Mouse (Mus musculus): Measurements from ENCODE around the gene Usp50. TPM values are rescaled to one million over a fixed set of nuclear protein-coding genes. Genes with fewer than 3 reads are reported as not detected.

The Usp50 gene
- polyA plus RNA-seq, 3 experiments from 2014 or later = 4.4 to 9.9 (median 9.1) TPM

DNA sequence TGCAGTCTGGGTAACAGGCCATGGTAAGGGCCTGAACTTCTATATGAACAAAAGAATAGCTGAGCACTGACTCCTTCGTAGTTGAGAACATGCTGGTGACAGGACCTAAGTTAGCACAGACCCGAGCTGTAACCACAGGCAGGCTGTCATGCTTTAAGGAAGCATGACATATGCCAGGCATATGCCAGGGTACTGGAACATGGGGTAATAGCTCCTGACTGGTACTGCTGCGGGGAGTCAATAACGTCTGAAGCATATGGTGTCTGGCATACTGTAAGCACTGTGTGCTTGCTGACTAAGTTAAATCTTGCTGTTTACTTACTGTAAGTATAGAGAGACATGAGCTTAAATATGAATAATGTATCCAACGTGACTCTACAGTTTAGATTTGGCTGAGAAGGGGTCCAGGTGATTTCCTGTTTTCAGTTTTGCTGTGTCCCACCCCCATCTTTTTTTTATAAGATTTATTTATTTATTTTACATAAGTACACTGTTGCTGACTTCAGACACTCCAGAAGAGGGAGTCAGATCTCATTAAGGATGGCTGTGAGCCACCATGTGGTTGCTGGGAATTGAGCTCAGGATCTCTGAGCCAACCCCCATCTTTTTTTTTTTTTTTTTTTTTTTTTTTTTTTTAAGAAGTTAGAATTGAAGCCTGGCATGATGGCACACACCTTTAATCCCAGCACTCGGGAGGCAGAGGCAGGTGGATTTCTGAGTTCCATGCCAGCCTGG is 47.8 kb downstream of the Usp50 start:
- ATAC-seq = no peak

DNA sequence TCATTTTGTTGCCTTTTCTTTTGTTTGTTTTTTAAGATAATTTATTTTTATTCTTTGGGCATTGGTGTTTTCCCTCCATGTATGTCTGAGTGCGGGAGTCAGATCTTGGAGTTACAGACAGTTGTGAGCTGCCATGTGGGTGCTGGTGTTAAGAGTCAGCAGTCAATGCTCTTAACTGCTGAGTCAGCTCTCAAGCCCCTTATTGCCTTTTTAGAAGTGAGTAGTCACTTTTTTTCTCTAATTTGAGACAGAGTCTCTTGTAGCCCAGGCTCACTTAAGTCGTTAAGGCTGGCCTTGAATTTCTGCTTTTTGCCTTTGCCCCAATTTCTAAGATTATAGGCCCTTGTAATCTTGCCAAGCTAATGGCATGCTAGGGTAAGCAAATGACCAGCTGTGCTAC is 52.8 kb downstream of the Usp50 start:
- no peak for ATAC-seq

DNA sequence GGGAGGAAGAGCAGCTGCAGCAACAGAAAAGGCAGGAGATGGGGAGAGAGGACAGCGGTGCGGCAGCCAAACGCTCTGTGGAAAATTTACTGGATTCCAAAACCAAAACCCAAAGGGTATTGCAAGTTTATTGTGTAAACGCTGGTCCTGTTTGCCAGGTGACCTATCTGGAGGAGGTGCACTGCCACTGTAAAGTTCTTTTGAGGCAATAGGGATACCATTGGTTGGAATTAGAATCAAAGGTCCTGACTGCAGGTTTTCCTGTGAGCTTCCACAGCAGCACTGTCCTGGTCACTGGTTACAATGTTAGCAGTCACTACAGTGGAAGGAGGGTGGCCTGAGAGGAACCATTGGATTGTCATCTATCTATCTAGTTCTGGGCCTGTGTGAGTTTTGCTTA is 54.1 kb downstream of the Usp50 start:
- no peak for ATAC-seq

DNA sequence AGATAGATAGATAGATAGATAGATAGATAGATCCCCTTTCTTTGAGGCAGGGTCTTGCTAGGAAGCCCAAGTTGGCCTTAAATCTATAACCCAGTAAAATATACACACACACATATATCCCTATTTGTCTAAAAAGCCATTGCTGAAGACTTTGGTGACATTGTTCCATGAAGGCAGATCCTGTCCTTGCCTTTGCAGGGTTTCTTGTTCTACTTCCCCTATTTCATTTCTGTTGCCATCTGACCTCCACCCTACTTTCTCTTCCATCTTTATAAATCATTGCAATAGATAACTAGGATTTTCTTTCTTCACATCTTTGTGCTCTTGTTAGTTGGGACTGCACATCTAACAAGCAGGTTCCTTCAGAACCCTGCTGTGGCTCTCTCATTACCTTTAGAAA is 70.3 kb downstream of the Usp50 start:
- ATAC-seq = no peak

DNA sequence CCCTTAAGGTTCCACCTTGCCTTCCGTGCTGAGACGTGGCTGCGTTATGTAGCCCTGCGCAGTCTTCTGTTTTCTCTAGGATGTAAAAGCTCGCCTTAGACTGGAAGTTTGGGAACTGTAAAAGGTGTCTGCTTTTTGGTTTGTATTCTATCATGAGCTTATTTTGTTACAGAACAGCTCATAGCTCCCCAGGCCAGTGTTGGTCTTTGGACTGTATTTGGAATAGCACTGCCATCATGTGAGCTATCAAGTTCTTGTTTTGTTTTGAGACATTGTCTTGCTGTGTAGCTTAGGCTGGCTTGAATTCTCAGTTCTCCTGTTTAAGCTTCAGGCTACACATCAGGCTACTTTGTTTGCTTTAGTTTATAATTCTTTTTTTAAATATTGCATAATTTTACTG is 70.7 kb downstream of the Usp50 start:
- no peak for ATAC-seq

DNA sequence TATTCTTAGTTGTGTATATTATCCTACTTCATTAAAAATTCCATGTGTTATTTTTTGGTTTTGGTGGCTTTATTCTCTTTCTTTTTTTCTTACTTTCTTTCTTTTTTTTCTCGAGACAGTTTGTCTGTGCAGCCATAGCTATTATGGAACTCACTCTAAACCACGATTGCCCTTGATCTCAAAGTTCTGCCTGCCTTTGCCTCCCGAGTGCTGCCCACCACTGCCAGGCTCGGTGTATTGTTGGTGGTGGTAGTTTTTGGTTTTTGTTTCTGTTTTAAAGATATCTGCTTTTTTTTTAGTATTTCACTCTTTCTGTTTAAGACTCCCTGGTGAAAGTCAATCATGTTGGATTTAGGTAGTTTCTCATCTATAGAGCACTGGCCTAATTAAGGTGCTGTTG is 74.9 kb downstream of the Usp50 start:
- ATAC-seq = no peak

DNA sequence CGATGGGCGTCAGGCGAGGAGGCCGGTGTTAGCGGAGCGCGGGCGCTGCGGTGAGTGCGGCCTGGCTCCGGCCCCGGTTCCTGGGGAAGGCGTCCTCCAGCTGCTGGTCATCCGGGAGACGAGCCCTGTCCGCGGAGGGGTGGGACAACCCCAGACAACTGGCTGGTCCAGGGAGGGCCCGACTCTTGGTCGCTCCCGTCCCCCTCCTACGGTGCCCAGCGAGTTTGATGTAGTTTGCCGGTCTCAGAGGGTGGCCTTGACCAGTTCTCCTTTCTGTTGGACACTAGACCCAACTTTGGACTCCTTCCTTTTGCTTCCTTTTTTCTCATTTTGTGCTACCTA is 75.9 kb downstream of the Usp50 start:
- ATAC-seq = peak; percentile 6

DNA sequence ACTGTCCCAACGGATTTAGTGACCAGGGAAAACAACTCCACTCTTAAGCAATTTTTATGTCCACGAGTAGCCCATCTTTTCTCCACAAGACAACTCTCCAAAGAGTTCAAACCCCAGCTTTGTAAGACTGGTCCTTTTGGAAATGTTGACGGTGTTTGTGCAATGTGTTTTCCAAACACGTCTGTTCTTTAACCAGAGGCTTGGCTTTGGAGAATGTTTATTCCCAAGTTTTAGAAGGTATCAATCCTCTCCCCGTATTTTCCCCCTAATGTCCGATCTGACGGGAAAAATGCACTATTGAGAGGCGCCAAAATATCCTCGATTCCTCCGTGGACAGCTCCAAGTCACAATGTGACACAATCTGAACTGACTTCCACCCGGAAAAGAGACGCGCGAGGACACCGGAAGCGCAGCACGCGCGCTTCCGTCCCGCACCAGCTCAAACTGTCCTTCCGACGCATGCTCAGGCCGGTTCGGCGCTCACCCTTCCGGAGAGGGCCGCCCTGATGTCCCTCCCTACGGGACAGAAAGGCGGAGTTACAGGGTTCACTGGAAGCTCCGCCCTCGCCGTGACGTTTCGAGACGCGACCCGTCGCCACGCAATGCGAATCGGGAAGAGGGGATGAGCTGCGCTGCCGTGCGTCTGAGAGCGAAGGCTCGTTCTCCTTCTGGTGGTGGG is 76.4 kb downstream of the Usp50 start, which contains the start of gene Usp8:
Usp8 (plus strand) TSS at position 570 of the 679 bp plus-strand sequence.
- ATAC-seq = peak; percentile 95

DNA sequence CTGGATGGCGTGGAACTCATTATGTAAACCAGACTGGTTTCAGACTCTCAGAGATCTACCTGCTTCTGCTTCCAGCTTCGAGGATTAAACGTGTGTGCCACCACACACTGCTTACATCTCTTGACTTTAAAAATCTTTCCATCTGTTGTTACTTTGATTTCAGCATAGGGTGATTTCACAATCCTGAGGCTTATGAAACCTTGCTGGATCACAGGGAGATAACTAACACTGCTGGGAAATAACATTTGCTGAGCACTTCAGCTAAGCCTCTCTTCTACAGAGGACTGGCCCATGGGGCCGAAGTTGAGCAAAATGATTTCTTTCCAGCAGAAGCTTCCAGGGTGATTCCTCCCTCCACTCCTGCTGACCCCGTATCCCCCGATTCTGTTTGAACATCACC is 88.0 kb downstream of the Usp50 start:
- ATAC-seq = no peak

DNA sequence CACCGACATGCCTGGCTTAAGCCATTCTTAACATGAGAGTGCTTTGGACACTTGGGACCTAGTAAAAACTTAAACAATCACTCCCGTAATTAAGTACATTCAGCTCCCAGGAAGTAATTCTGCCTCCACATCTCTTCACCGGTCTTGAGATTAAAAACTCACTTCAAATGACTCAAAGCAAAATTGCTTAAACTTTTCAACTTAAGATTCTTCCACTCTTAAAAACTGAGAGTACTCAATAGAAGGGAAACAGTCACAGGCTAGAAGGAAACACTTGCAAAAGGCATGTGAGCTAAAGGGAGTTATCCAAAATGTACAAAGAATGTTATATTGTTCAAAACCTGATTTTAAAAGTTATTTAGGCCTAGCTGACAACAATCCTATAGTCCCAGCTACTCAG is 92.0 kb downstream of the Usp50 start:
- ATAC-seq = no peak

DNA sequence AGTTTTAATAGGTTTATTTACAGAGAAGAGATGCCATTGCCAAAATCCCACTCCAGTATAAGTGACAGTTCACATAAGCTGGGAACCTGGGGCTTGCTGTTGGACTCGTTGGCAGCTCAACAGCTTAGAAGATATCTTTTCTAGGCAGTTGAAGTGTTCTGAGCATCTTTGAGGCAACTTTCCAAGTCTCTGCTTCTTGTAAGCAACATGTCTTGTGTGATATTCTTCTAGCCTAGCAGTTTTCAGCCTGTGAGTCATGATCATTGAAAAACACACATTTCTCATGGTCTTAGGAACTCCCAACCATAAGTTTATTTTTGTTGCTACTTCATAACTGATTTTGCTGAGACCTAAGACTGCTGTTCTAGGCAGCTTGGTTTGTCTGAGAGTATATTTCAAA is 100.3 kb downstream of the Usp50 start:
- no peak for ATAC-seq

DNA sequence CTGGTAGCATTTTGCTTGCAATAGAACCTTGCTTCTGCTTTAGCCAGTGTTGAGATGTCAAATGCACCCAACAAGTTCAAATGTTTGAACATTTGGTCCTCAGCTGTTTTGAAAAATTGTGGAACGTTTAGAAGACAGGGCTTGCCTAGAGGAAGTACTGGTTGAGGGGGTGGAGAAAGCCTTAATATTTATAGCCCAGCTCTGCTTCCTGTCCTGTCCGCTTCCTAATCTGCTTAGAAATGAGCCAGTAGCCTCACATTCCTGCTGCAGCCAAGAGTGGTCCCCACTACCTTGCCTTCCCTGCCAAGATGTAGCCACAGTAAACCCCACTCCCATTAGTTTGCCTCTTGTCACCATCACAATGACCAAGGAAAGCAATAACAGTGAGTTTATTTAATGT is 100.9 kb downstream of the Usp50 start:
- ATAC-seq = no peak

DNA sequence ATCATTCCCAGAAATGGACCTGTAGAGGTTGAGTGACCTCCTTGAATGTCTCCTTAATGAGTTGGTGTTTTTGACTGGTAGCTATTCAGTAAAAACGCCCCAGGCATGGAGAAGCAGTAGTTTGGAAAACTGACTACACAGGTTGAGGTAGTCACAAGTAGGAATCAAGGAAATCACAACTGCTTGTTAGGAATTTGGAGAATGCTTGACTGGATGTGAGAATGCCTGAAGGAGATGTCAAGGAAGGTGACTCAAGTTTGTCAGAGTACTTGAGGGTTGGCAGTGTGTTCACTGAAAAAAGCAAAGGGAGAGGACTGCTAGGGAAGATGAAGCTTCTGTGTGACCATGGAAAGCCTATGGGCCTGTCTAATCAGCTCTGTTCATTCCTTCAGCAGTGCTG is 105.9 kb downstream of the Usp50 start:
- ATAC-seq = no peak

DNA sequence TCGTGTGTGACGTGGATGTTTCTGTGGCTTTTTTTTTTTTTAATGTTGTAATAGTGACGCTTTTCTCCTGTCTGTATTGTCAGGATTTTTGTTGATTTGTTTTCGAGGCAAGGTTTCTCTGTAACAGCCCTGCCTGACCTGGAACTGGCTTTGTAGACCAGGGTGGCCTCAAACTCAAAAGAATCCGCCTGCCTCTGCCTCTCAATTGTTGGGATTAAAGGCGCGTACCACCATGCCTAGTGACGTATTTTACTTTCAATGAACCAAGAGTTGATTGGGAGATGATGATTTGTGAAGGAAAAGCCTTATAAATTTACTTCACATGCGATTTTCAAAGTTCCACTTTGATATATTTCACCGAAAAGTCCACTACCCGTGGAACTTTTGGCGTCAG is 107.2 kb downstream of the Usp50 start, which contains the start of gene Gabpb1:
Gabpb1 (minus strand) TSS at position 216 of the 394 bp plus-strand sequence.
- no peak for ATAC-seq

DNA sequence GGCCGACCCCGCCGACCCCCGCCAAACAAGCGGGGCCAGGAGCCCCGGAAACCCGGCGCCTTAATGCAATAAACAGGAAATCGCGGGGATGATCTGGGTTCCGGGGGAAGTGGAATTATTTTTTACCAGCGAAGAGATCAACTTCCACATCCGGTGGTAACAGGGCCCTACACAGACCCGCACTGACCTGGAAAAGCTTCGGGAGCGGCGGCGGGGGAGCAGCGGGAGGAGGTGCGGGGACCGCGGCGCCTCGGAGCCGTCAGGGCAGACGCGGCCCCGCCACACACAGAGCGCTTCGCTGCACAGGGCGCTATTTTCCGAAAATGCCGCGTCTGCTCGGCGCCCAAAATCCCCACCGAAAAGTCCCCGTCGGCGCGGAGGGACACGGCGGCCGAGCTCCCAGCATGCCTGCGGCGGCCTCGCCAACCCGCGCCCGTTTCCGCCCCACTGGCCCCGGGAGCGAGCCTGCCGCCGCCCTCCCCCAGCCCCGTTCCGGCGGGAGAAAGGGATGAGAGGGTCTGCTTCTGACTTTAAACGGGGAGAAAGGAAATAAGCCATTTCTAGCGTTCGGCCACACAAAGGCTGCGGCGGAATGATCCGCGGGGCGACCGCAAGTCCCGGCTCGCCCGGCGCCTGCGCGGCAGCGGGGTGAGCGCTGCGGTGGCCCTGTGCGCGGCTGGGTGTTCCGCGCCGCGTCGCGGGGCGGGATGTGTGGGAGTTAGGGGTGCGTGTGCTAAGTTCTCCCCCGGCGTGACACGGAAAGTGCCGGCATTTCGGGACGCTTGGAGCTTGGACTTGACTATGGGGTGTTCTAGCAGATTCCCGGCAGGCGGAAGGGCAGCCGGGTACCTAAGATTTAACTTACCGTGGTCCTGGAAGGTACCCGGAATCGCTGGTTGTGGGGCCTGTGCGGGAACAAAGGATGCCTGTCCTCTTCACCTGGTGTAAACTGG is 107.8 kb downstream of the Usp50 start:
- peak; percentile 73 for ATAC-seq

DNA sequence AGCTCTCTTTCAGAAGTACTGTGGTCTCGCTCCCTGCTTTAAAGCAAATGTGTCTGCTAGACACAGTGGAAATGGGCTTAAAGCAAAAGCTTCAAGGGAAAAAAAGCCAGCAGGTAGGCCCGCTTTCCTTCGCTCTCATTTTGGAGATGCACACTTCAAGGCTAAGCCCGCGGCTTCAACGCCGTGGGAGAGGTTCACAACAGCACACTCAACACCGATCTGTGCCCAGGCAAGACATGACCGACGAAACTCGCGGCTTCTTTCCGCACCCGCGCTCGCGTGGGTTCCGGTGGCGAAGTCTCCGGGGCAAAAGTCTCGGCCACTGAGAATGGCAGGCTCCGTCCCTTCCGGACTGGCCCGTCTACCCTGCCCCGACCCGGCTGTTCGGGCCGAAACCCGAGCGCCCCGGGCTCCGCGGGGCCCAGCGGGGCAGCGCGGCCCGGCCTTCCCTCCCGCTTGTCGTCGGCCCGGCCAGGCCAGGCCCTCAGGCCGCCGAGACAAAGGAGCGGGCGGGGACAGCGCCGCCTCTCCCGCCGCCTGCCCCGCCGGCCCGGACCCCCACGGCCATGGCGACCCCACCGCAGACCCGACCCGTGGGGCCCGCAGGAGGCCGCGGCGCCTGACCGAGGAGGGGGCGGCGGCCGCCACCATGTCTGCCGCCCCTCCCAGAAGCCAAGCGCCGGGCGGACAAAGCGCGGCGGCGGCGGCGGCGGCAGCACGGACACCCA is 108.7 kb downstream of the Usp50 start:
- peak; percentile 24 for ATAC-seq

DNA sequence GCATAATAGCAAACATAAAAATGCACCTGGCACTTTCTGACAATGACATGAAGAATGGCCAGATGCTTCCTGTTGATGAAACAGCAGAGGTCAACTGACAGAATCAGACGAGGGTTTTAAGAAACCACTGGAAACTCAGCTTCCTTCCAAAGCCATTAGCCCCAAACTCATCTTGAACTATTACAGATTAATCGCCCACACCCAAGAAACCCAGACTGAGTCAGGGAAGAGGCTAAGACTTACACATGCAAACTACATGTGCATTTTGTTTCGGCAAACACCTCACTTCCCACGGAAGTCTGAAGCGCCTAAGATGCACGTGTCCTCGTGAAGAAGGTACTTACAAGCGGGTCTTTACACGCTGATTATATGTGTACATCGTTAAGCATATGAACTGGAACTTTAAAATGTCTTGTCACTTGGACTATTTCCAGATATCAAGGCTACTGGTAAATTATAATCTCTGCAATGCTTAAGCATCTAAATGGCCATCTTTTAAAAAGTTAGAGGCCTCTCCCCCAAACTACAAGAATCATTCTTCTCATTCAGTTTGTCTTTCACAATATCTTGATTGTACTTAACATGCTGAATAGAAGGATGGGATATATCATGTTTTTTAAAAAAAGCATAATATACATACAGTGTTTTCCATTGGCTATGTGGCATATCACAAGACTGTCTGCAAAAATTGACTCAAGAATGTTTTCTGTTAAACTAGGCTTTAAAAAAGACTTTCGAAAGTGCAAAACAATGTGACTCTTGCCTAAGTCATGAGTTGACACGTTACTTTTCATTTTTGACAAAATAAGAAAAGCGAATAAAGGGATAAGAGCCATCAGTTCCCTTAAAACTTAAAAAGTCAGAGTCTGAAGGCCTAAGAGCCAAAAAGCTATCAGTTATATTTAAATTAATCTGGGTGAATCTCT is 109.7 kb downstream of the Usp50 start:
- ATAC-seq = peak; percentile 36

DNA sequence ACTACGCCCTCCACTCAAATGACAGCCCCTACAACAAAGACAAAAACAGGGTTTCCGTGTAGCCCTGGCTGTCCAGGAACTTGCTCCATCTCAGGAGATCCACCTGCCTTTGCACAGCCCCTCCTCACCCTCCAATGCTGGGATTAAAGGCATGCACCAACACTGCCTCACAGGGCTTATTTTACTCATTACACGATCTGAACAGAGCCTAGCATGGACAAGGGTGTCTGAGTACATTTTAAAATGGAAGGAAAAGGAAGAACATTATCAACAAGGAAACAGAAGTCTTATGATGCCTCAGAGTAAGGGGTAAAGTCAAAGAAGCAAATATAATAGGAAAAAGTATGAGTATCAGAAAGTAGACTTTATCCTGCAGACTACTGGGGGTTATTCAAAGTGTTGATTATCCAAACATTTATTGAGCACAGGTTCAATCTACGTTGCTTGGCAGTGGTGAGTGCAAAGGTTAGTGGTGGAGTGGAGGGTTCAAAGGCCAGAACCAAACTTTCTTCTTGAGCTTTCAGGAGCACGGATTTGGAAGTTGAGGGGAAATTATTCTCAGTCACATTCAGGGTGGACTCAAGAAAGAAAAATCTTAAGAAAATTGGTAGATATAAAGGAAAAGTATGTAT is 114.5 kb downstream of the Usp50 start:
- no peak for ATAC-seq

DNA sequence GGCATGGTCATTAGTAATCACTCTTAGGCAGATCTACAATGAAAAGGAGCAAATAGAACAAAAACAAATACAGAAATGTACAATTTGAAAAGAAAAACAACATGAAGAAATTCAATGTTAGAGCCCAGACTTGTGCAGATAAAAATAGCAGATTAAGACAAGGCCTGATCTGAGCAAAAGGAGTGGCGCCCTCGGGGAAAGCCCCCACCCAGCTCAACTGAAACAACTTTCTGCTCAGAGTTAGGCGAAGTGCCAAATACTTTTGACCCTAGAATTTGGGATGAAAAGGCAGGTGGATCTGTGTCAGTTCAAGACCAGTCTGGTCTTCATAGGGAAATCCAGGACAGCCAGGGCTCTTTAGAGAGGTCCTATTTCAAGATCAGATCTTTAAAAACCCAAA is 117.3 kb downstream of the Usp50 start:
- ATAC-seq = peak; percentile 59

DNA sequence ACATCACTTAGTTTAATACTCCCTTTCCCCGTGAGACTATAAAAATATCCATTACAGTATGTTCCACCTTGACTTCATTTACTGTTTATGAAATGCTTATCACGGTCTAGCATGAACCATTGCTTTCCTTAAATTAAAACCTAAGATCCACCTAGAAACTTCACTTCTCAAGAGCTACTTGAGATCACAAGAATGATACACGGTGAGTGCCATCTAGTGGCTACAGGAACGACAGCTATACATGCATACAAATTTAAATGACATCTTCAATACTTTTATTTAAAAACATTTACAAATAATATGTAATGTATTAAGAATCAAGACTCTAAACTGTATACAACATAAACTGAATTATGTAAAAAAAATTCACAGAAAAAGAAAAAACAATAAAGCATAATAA is 119.8 kb downstream of the Usp50 start:
- ATAC-seq = peak; percentile 79
